In genomic region chr6:114876546-114876945, GRCm38 (mm10) we compare ENCODE assay signal across 10 mouse cellular contexts.
A peak's percentile ranks its signal among the peaks of the same experiment; 100 is the strongest.
DNase-seq lines count a peak whose midpoint lies in the region; ATAC-seq lines count a peak whose summit lies in the region.
"Had no signal": no experiment of that assay in that cellular context is flagged by ENCODE, and none has a peak within 500 bp of the region (broad histone marks: within the 10 kb centered on the region; RNA-seq: fewer than 3 reads in every experiment).

No protein-coding gene starts in this region.

- no peaks in the 10 kb centered on the region for H3K27me3 ChIP-seq in forebrain, embryonic 11.5 days (ENCODE audit: control insufficient read depth, insufficient read depth, low read length)
- no peaks in the 10 kb centered on the region for H3K27me3 ChIP-seq in kidney, embryonic 16.5 days (ENCODE audit: insufficient read depth, low read length)
- no peaks in the 10 kb centered on the region for H3K27me3 ChIP-seq in midbrain, embryonic 15.5 days (replicated peaks)

- no peaks in the 10 kb centered on the region for H3K36me3 ChIP-seq in forebrain, embryonic 11.5 days (ENCODE audit: control insufficient read depth, insufficient read depth, low read length)
- peaks cover 1% of the 10 kb centered on the region; the same call in 1 of the 2 replicates for H3K36me3 ChIP-seq in kidney, embryonic 16.5 days (ENCODE audit: insufficient read depth, low read length)
- H3K36me3 ChIP-seq in midbrain, embryonic 15.5 days (replicated peaks): no peaks in the 10 kb centered on the region

- H3K9me3 ChIP-seq in forebrain, embryonic 11.5 days (ENCODE audit: control insufficient read depth, low read length): no peaks in the 10 kb centered on the region
- no peaks in the 10 kb centered on the region for H3K9me3 ChIP-seq in kidney, embryonic 16.5 days (ENCODE audit: low read length)
- no peaks in the 10 kb centered on the region for H3K9me3 ChIP-seq in midbrain, embryonic 15.5 days

- no peak for ATAC-seq in forebrain, embryonic 11.5 days (replicated peaks; ENCODE audit: low FRiP score)
- ATAC-seq in kidney, embryonic 16.5 days (ENCODE audit: low FRiP score, low TSS enrichment): no peak
- ATAC-seq in midbrain, embryonic 15.5 days (replicated peaks): no peak

- H3K9ac ChIP-seq in forebrain, embryonic 11.5 days (ENCODE audit: low read length): peak overlapping the region; percentile 75; the same call in 1 of the 2 replicates
- H3K9ac ChIP-seq in kidney, embryonic 16.5 days (replicated peaks; ENCODE audit: low read length): peak overlapping the region; percentile 90
- H3K9ac ChIP-seq in midbrain, embryonic 15.5 days: no peak overlapping the region

- peak overlapping the region; percentile 95; the same call in 1 of the 2 replicates for H3K27ac ChIP-seq in forebrain, embryonic 11.5 days (ENCODE audit: low read depth, low read length)
- H3K27ac ChIP-seq in kidney, embryonic 16.5 days (ENCODE audit: low read length): peak overlapping the region; percentile 100
- peak overlapping the region; percentile 86 for H3K27ac ChIP-seq in midbrain, embryonic 15.5 days

- peaks cover 52% of the 10 kb centered on the region for H3K4me1 ChIP-seq in forebrain, embryonic 11.5 days (replicated peaks; ENCODE audit: control insufficient read depth, insufficient read depth, low read length)
- peaks cover 94% of the 10 kb centered on the region for H3K4me1 ChIP-seq in kidney, embryonic 16.5 days (ENCODE audit: insufficient read depth, low read length)
- H3K4me1 ChIP-seq in midbrain, embryonic 15.5 days: peaks cover 70% of the 10 kb centered on the region

- H3K4me2 ChIP-seq in forebrain, embryonic 11.5 days (ENCODE audit: low read depth, low read length, severe bottlenecking): no peak overlapping the region
- no peak overlapping the region for H3K4me2 ChIP-seq in kidney, embryonic 16.5 days (replicated peaks; ENCODE audit: low read depth, low read length)
- H3K4me2 ChIP-seq in midbrain, embryonic 15.5 days: no peak overlapping the region

- H3K4me3 ChIP-seq in forebrain, embryonic 11.5 days (ENCODE audit: low read depth, low read length): no peak overlapping the region
- no peak overlapping the region for H3K4me3 ChIP-seq in kidney, embryonic 16.5 days (ENCODE audit: low read length)
- H3K4me3 ChIP-seq in midbrain, embryonic 15.5 days: no peak overlapping the region

- peak; percentile 47 for DNase-seq in kidney, adult 18-20 months
- no peak for DNase-seq in kidney, postnatal 4 days
- no peak for DNase-seq in forebrain, embryonic 11.5 days (ENCODE audit: low spot score)
- DNase-seq in yolk sac, embryonic 10.5 days (ENCODE audit: low spot score): no peak
- DNase-seq in cerebellum, adult 8-10 months: no peak
- DNase-seq in spleen, adult 18-20 months: no peak
- DNase-seq: adrenal gland, postnatal 14 days; gastrocnemius, postnatal 10 days had no signal

- WGBS in forebrain, embryonic 11.5 days: 79% methylated on average over 6 of the region's 6 CpGs
- WGBS in kidney, embryonic 16.5 days: 51% methylated on average over 6 of the region's 6 CpGs
- WGBS in midbrain, embryonic 15.5 days: 70% methylated on average over 6 of the region's 6 CpGs
